Mouse (Mus musculus): Measurements from ENCODE around the gene Spata45. TPM values are rescaled to one million over a fixed set of nuclear protein-coding genes. Genes with fewer than 3 reads are reported as not detected.

Gene Spata45
- not detected in 2 replicates for polyA plus RNA-seq (2015; fragmentation: Nextera tagmentation; extraction: Ambion mirVana)

- ATAC-seq (ENCODE audit: insufficient number of reproducible peaks, low FRiP score, low TSS enrichment, low read depth) = no peak
- WGBS = 78% methylated on average over 6 of the region's 6 CpGs
- no peaks in the 10 kb centered on the region for H3K9me3 ChIP-seq
- H3K36me3 ChIP-seq = no peaks in the 10 kb centered on the region
- no peak within 1 kb of the TSS for H3K9ac ChIP-seq
- H3K4me2 ChIP-seq = no peak within 1 kb of the TSS
- H3K27ac ChIP-seq = no peak within 1 kb of the TSS
- no peaks in the 10 kb centered on the region for H3K4me1 ChIP-seq
- no peak within 1 kb of the TSS for H3K4me3 ChIP-seq
- no peaks in the 10 kb centered on the region for H3K27me3 ChIP-seq
These were observed at the start of gene Spata45 for GRCm38 (mm10) chr1:191036554-191037334. TSS of gene Spata45 (plus strand) at chr1:191036639.

GRCm38 (mm10) chr1:190989437-190990082 lies 46.9 kb upstream of the Spata45 start:
- WGBS = 81% methylated on average over 9 of the region's 9 CpGs
- no peaks in the 10 kb centered on the region for H3K9me3 ChIP-seq
- H3K27me3 ChIP-seq = no peaks in the 10 kb centered on the region
- no peak overlapping the region for H3K9ac ChIP-seq
- no peaks in the 10 kb centered on the region for H3K36me3 ChIP-seq
- H3K27ac ChIP-seq = no peak overlapping the region
- H3K4me3 ChIP-seq = no peak overlapping the region
- no peaks in the 10 kb centered on the region for H3K4me1 ChIP-seq
- no peak overlapping the region for H3K4me2 ChIP-seq
- no peak for ATAC-seq (ENCODE audit: insufficient number of reproducible peaks, low FRiP score, low TSS enrichment, low read depth)

DNA sequence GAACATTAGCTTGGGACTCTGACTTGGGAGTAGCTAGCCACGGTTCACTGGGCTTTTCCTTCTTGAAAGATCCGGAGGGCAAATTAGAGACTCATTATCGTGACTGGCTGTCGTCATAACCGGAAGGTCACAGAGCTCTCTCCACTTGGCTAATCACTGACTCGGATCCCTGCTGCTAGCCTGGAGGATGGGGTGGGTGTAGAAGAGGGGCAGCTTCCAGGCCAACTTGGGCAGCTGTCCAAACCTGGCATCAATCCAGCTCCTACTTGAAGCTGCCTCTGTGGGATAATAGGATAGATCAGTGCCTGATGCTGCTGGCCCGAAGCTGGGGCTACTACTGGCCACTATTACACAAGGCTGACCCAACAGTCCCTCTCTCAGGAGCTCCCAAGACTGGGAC lies 40.9 kb upstream of the Spata45 start:
- 63% methylated on average over 7 of the region's 7 CpGs for WGBS
- H3K27me3 ChIP-seq = no peaks in the 10 kb centered on the region
- no peak overlapping the region for H3K9ac ChIP-seq
- H3K4me2 ChIP-seq = no peak overlapping the region
- H3K27ac ChIP-seq = no peak overlapping the region
- no peaks in the 10 kb centered on the region for H3K4me1 ChIP-seq
- H3K9me3 ChIP-seq = 0 out of 2 replicates have a peak, but pooled peaks cover 4% of the 10 kb centered on the region
- no peak for ATAC-seq (ENCODE audit: insufficient number of reproducible peaks, low FRiP score, low TSS enrichment, low read depth)
- H3K36me3 ChIP-seq = no peaks in the 10 kb centered on the region
- no peak overlapping the region for H3K4me3 ChIP-seq

GRCm38 (mm10) chr1:190996346-190996877 lies 40.0 kb upstream of the Spata45 start:
- Histone ChIP-seq H3K4me1 (no peaks in the 10 kb centered on the region), H3K27me3 (no peaks in the 10 kb centered on the region), H3K27ac (no peak overlapping the region), H3K9me3 (0 out of 2 replicates have a peak, but pooled peaks cover 4% of the 10 kb centered on the region), H3K9ac (no peak overlapping the region), H3K36me3 (no peaks in the 10 kb centered on the region), H3K4me3 (no peak overlapping the region), H3K4me2 (no peak overlapping the region)
- 68% methylated on average over 6 of the region's 6 CpGs for WGBS
- no peak for ATAC-seq (ENCODE audit: insufficient number of reproducible peaks, low FRiP score, low TSS enrichment, low read depth)

- H3K4me3 ChIP-seq = no peak overlapping the region
- no peak for ATAC-seq (ENCODE audit: insufficient number of reproducible peaks, low FRiP score, low TSS enrichment, low read depth)
- 0 out of 2 replicates have a peak, but pooled peaks cover 4% of the 10 kb centered on the region for H3K9me3 ChIP-seq
- no peak overlapping the region for H3K27ac ChIP-seq
- H3K4me2 ChIP-seq = no peak overlapping the region
- H3K36me3 ChIP-seq = no peaks in the 10 kb centered on the region
- H3K27me3 ChIP-seq = no peaks in the 10 kb centered on the region
- 49% methylated on average over 1 of the region's 1 CpGs for WGBS
- H3K9ac ChIP-seq = no peak overlapping the region
- H3K4me1 ChIP-seq = no peaks in the 10 kb centered on the region
These were observed 38.4 kb upstream of the Spata45 start for GRCm38 (mm10) chr1:190998027-190998426.

DNA sequence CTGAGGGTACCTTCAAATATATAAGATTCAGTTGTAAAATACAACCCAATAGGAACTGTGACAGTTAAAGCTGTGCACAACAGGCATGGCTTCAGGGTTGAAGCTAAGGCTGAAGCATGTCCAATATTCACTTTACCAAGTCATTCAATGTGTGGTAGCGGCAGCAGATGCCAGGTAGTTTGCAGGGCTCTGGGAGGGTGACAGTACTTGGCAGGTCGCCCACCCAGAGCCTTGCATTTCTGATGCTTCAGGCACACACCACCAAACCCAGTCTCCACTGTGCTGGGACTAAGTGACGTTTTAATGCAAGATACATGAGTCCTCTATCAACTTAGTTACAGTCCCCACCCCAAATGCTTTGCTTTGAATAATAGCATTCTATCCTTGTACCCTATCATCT lies 35.8 kb upstream of the Spata45 start:
- H3K27ac ChIP-seq = no peak overlapping the region
- H3K9ac ChIP-seq = no peak overlapping the region
- 0 out of 2 replicates have a peak, but pooled peaks cover 4% of the 10 kb centered on the region for H3K9me3 ChIP-seq
- H3K36me3 ChIP-seq = peaks cover 14% of the 10 kb centered on the region
- H3K4me1 ChIP-seq = no peaks in the 10 kb centered on the region
- 68% methylated on average over 3 of the region's 3 CpGs for WGBS
- no peak overlapping the region for H3K4me3 ChIP-seq
- H3K27me3 ChIP-seq = no peaks in the 10 kb centered on the region
- no peak overlapping the region for H3K4me2 ChIP-seq
- ATAC-seq (ENCODE audit: insufficient number of reproducible peaks, low FRiP score, low TSS enrichment, low read depth) = no peak

GRCm38 (mm10) chr1:191002201-191002600 lies 34.2 kb upstream of the Spata45 start:
- no peaks in the 10 kb centered on the region for H3K27me3 ChIP-seq
- ATAC-seq (ENCODE audit: insufficient number of reproducible peaks, low FRiP score, low TSS enrichment, low read depth) = no peak

DNA sequence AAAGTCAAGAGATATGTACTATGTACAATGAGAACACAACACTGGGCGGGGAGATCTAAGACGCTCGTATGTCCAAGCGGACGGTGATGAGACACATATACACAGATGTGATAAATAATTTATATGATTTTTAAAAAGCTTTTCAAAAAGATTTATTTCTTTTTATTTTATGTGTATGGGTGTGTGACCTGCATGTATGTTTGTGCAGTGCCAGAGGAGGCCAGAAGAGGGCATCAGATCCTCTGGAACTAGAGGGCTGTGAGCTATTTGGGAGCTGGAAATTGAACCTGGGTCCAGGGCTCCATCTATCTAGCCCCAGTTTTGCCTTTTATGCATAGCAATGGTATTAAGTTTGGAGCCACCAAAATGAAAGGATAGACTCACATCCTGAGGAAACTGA lies 27.7 kb upstream of the Spata45 start:
- peaks cover 69% of the 10 kb centered on the region for H3K36me3 ChIP-seq

More at GRCm38 (mm10) chr1:191002201-191002600, 34.2 kb upstream of the Spata45 start:
- H3K9ac ChIP-seq = no peak overlapping the region
- H3K4me3 ChIP-seq = no peak overlapping the region
- 63% methylated on average over 6 of the region's 6 CpGs for WGBS
- no peak overlapping the region for H3K4me2 ChIP-seq
- peaks cover 17% of the 10 kb centered on the region for H3K36me3 ChIP-seq
- 0 out of 2 replicates have a peak, but pooled peaks cover 4% of the 10 kb centered on the region for H3K9me3 ChIP-seq
- H3K27ac ChIP-seq = no peak overlapping the region
- no peaks in the 10 kb centered on the region for H3K4me1 ChIP-seq

GRCm38 (mm10) chr1:191014271-191014670 lies 22.2 kb upstream of the Spata45 start:
- no peaks in the 10 kb centered on the region for H3K9me3 ChIP-seq
- H3K36me3 ChIP-seq = peaks cover 40% of the 10 kb centered on the region
- no peaks in the 10 kb centered on the region for H3K4me1 ChIP-seq
- WGBS = 93% methylated on average over 3 of the region's 3 CpGs
- H3K9ac ChIP-seq = no peak overlapping the region
- H3K27me3 ChIP-seq = no peaks in the 10 kb centered on the region
- H3K4me3 ChIP-seq = no peak overlapping the region
- H3K27ac ChIP-seq = no peak overlapping the region
- no peak for ATAC-seq (ENCODE audit: insufficient number of reproducible peaks, low FRiP score, low TSS enrichment, low read depth)
- H3K4me2 ChIP-seq = no peak overlapping the region

More for the DNA sequence above, 27.7 kb upstream of the Spata45 start:
- Histone ChIP-seq H3K4me3 (no peak overlapping the region), H3K27ac (no peak overlapping the region), H3K27me3 (no peaks in the 10 kb centered on the region), H3K4me1 (no peaks in the 10 kb centered on the region), H3K9ac (no peak overlapping the region), H3K4me2 (no peak overlapping the region), H3K9me3 (no peaks in the 10 kb centered on the region)
- WGBS = 96% methylated on average over 5 of the region's 5 CpGs
- ATAC-seq (ENCODE audit: insufficient number of reproducible peaks, low FRiP score, low TSS enrichment, low read depth) = no peak

DNA sequence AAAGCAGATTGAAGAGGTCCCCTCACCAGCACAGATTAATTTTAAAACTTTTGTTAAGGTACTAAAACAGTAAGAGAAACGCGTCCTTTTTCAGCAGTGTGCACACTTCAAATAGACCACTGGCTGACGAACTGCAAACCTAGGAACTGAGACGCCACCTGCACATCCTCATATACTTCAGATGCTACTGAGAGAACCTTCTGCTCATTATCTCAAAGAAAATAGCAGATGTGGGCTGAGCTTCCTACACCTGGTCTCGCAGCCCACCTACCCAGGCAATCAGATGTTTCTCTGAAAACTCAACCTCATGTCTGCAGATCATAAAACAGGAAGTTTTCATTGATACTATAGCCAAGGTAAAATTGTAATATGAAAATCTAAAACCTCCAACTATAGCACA lies 16.6 kb upstream of the Spata45 start:
- 90% methylated on average over 5 of the region's 5 CpGs for WGBS
- H3K9ac ChIP-seq = no peak overlapping the region
- no peak overlapping the region for H3K4me2 ChIP-seq
- no peak overlapping the region for H3K27ac ChIP-seq
- no peak for ATAC-seq (ENCODE audit: insufficient number of reproducible peaks, low FRiP score, low TSS enrichment, low read depth)
- peaks cover 5% of the 10 kb centered on the region; the same call in 1 of the 2 replicates for H3K36me3 ChIP-seq
- H3K9me3 ChIP-seq = no peaks in the 10 kb centered on the region
- no peaks in the 10 kb centered on the region for H3K27me3 ChIP-seq
- peaks cover 2% of the 10 kb centered on the region; the same call in 1 of the 2 replicates for H3K4me1 ChIP-seq
- H3K4me3 ChIP-seq = no peak overlapping the region

GRCm38 (mm10) chr1:191020217-191020924 lies 16.1 kb upstream of the Spata45 start:
- 58% methylated on average over 3 of the region's 3 CpGs for WGBS
- H3K9ac ChIP-seq = no peak overlapping the region
- ATAC-seq (ENCODE audit: insufficient number of reproducible peaks, low FRiP score, low TSS enrichment, low read depth) = no peak
- no peaks in the 10 kb centered on the region for H3K9me3 ChIP-seq
- H3K4me1 ChIP-seq = peaks cover 8% of the 10 kb centered on the region
- no peak overlapping the region for H3K4me2 ChIP-seq
- no peak overlapping the region for H3K27ac ChIP-seq
- 0 out of 2 replicates have a peak, but pooled peaks cover 5% of the 10 kb centered on the region for H3K36me3 ChIP-seq
- H3K27me3 ChIP-seq = no peaks in the 10 kb centered on the region
- H3K4me3 ChIP-seq = no peak overlapping the region
